Mouse (Mus musculus): ENCODE data around the gene Fam92b. TPM values are rescaled to one million over a fixed set of nuclear protein-coding genes. Genes with fewer than 3 reads are reported as not detected.

The Fam92b gene
- polyA plus RNA-seq, 1 experiment, result not detected

GRCm38 (mm10) chr8:120161658-120162403 is 15.4 kb downstream of the Fam92b start:
- WGBS, result 83% methylated on average over 16 of the region's 16 CpGs
- Histone ChIP-seq H3K27me3 (ENCODE audit: control insufficient read depth, insufficient read depth, low read length) (no peaks in the 10 kb centered on the region), H3K27ac (ENCODE audit: insufficient read depth, low read length) (no peak overlapping the region)

GRCm38 (mm10) chr8:120160366-120160765 is 16.9 kb downstream of the Fam92b start:
- Histone ChIP-seq H3K4me1 (ENCODE audit: control insufficient read depth, insufficient read depth, insufficient read length) (no peaks in the 10 kb centered on the region), H3K27me3 (ENCODE audit: control insufficient read depth, insufficient read depth, low read length) (no peaks in the 10 kb centered on the region), H3K27ac (ENCODE audit: insufficient read depth, low read length) (no peak overlapping the region), H3K36me3 (ENCODE audit: control insufficient read depth, insufficient read depth, low read length) (no peaks in the 10 kb centered on the region), H3K4me3 (ENCODE audit: extremely low read depth, insufficient read depth, insufficient read length) (no peak overlapping the region)
- TF ChIP-seq CTCF (IDR thresholded peaks at IDR 0.05; ENCODE audit: extremely low read depth, insufficient read depth, insufficient read length, insufficient replicate concordance) (no peak), POLR2A (IDR thresholded peaks at IDR 0.05; ENCODE audit: low read depth, low read length) (no peak)
- DNase-seq (ENCODE audit: low read depth in 1 of 2, low spot score in 2 of 2), result no peak
- 86% methylated on average over 8 of the region's 8 CpGs for WGBS

More at GRCm38 (mm10) chr8:120161658-120162403, 15.4 kb downstream of the Fam92b start:
- no peaks in the 10 kb centered on the region for H3K36me3 ChIP-seq (ENCODE audit: control insufficient read depth, insufficient read depth, low read length)
- no peak overlapping the region for H3K4me3 ChIP-seq (ENCODE audit: extremely low read depth, insufficient read depth, insufficient read length)
- no peaks in the 10 kb centered on the region for H3K4me1 ChIP-seq (ENCODE audit: control insufficient read depth, insufficient read depth, insufficient read length)
- DNase-seq (ENCODE audit: low read depth in 1 of 2, low spot score in 2 of 2), result no peak
- TF ChIP-seq POLR2A (IDR thresholded peaks at IDR 0.05; ENCODE audit: low read depth, low read length) (no peak), CTCF (IDR thresholded peaks at IDR 0.05; ENCODE audit: extremely low read depth, insufficient read depth, insufficient read length, insufficient replicate concordance) (no peak)

GRCm38 (mm10) chr8:120152636-120153035 is 24.6 kb downstream of the Fam92b start:
- TF ChIP-seq CTCF (IDR thresholded peaks at IDR 0.05; ENCODE audit: extremely low read depth, insufficient read depth, insufficient read length, insufficient replicate concordance) (no peak), POLR2A (IDR thresholded peaks at IDR 0.05; ENCODE audit: low read depth, low read length) (no peak)
- Histone ChIP-seq H3K27ac (ENCODE audit: insufficient read depth, low read length) (no peak overlapping the region), H3K36me3 (ENCODE audit: control insufficient read depth, insufficient read depth, low read length) (no peaks in the 10 kb centered on the region), H3K27me3 (ENCODE audit: control insufficient read depth, insufficient read depth, low read length) (no peaks in the 10 kb centered on the region), H3K4me1 (ENCODE audit: control insufficient read depth, insufficient read depth, insufficient read length) (no peaks in the 10 kb centered on the region), H3K4me3 (ENCODE audit: extremely low read depth, insufficient read depth, insufficient read length) (no peak overlapping the region)
- 16% methylated on average over 7 of the region's 7 CpGs for WGBS
- DNase-seq (ENCODE audit: low read depth in 1 of 2, low spot score in 2 of 2), result no peak

- 91% methylated on average over 9 of the region's 9 CpGs for WGBS
- no peak overlapping the region for H3K4me3 ChIP-seq (ENCODE audit: extremely low read depth, insufficient read depth, insufficient read length)
- no peaks in the 10 kb centered on the region for H3K27me3 ChIP-seq (ENCODE audit: control insufficient read depth, insufficient read depth, low read length)
- TF ChIP-seq POLR2A (IDR thresholded peaks at IDR 0.05; ENCODE audit: low read depth, low read length), result no peak
- TF ChIP-seq CTCF (IDR thresholded peaks at IDR 0.05; ENCODE audit: extremely low read depth, insufficient read depth, insufficient read length, insufficient replicate concordance), result no peak
- no peaks in the 10 kb centered on the region for H3K36me3 ChIP-seq (ENCODE audit: control insufficient read depth, insufficient read depth, low read length)
- no peak overlapping the region for H3K27ac ChIP-seq (ENCODE audit: insufficient read depth, low read length)
- no peak for DNase-seq (ENCODE audit: low read depth in 1 of 2, low spot score in 2 of 2)
- no peaks in the 10 kb centered on the region for H3K4me1 ChIP-seq (ENCODE audit: control insufficient read depth, insufficient read depth, insufficient read length)
Measured at GRCm38 (mm10) chr8:120151151-120151550, 26.1 kb downstream of the Fam92b start.

GRCm38 (mm10) chr8:120150028-120150427 is 27.2 kb downstream of the Fam92b start:
- no peaks in the 10 kb centered on the region for H3K36me3 ChIP-seq (ENCODE audit: control insufficient read depth, insufficient read depth, low read length)
- no peaks in the 10 kb centered on the region for H3K27me3 ChIP-seq (ENCODE audit: control insufficient read depth, insufficient read depth, low read length)
- 71% methylated on average over 12 of the region's 12 CpGs for WGBS
- no peak for TF ChIP-seq CTCF (IDR thresholded peaks at IDR 0.05; ENCODE audit: extremely low read depth, insufficient read depth, insufficient read length, insufficient replicate concordance)
- TF ChIP-seq POLR2A (IDR thresholded peaks at IDR 0.05; ENCODE audit: low read depth, low read length), result no peak
- no peak overlapping the region for H3K27ac ChIP-seq (ENCODE audit: insufficient read depth, low read length)
- no peak overlapping the region for H3K4me3 ChIP-seq (ENCODE audit: extremely low read depth, insufficient read depth, insufficient read length)
- no peak for DNase-seq (ENCODE audit: low read depth in 1 of 2, low spot score in 2 of 2)
- no peaks in the 10 kb centered on the region for H3K4me1 ChIP-seq (ENCODE audit: control insufficient read depth, insufficient read depth, insufficient read length)

GRCm38 (mm10) chr8:120146051-120146450 is 31.2 kb downstream of the Fam92b start:
- WGBS, result 94% methylated on average over 1 of the region's 1 CpGs
- no peak for DNase-seq (ENCODE audit: low read depth in 1 of 2, low spot score in 2 of 2)
- Histone ChIP-seq H3K27me3 (ENCODE audit: control insufficient read depth, insufficient read depth, low read length) (no peaks in the 10 kb centered on the region), H3K4me3 (ENCODE audit: extremely low read depth, insufficient read depth, insufficient read length) (no peak overlapping the region), H3K36me3 (ENCODE audit: control insufficient read depth, insufficient read depth, low read length) (no peaks in the 10 kb centered on the region), H3K27ac (ENCODE audit: insufficient read depth, low read length) (no peak overlapping the region), H3K4me1 (ENCODE audit: control insufficient read depth, insufficient read depth, insufficient read length) (no peaks in the 10 kb centered on the region)
- TF ChIP-seq POLR2A (IDR thresholded peaks at IDR 0.05; ENCODE audit: low read depth, low read length) (no peak), CTCF (IDR thresholded peaks at IDR 0.05; ENCODE audit: extremely low read depth, insufficient read depth, insufficient read length, insufficient replicate concordance) (no peak)

GRCm38 (mm10) chr8:120144652-120145301 is 32.5 kb downstream of the Fam92b start:
- Histone ChIP-seq H3K36me3 (ENCODE audit: control insufficient read depth, insufficient read depth, low read length) (no peaks in the 10 kb centered on the region), H3K27ac (ENCODE audit: insufficient read depth, low read length) (no peak overlapping the region), H3K4me3 (ENCODE audit: extremely low read depth, insufficient read depth, insufficient read length) (no peak overlapping the region), H3K4me1 (ENCODE audit: control insufficient read depth, insufficient read depth, insufficient read length) (no peaks in the 10 kb centered on the region), H3K27me3 (ENCODE audit: control insufficient read depth, insufficient read depth, low read length) (no peaks in the 10 kb centered on the region)
- TF ChIP-seq POLR2A (IDR thresholded peaks at IDR 0.05; ENCODE audit: low read depth, low read length) (no peak), CTCF (IDR thresholded peaks at IDR 0.05; ENCODE audit: extremely low read depth, insufficient read depth, insufficient read length, insufficient replicate concordance) (no peak)
- 70% methylated on average over 12 of the region's 12 CpGs for WGBS
- DNase-seq (ENCODE audit: low read depth in 1 of 2, low spot score in 2 of 2), result no peak

All from spleen, adult 2 months (tissue).